Mouse (Mus musculus) urinary bladder, adult 2 months (tissue): Measurements from ENCODE around the gene Aspdh. TPM values are rescaled to one million over a fixed set of nuclear protein-coding genes. Genes with fewer than 3 reads are reported as not detected.

Experiments
- DNase-seq: peaks from one replicate; pipeline ENCODE4 v3.0.0; 2022; ENCODE audit warnings: low spot score
- polyA plus RNA-seq: library from polyadenylated mRNA; depleted of rRNA; stranded (reverse); fragments of >200 nt; gene quantifications from 2 replicates; pipeline ENCODE4 v1.2.3, GENCODE M21; 2012; rRNA removed

Gene Aspdh
- polyA plus RNA-seq, 1 experiment: 0.22 TPM

DNA sequence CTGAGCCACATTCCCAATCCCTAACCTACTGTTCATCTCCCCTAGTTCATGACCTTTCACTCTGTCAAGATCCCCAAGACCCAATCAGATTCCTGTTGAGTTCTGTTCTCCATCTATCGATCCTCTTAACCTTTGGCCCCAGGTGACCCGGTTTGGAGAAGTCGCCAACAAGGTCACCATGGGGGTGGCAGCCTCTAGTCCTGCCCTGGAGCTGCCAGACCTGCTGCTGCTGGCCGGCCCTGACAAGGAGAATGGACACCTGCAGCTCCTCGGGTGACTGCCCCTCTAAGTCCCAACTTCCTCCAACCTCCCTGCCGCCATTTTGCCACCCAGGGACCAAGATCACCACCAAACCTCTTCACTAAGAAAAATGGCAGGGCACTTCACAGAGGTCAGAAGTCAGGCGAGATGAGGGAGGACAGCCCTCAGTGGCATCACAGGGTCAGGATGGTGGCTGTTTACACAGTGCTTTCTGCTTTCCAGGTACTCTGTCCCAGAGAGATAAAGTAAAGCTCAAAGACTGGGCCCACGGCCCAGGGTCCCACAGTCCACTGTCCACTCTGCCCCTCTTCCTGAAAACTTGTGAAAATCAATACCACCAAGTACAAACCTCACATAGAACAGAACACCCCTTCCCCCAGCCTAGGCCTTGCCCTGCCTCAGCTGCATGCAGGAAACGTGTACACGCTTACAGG is 32.3 kb downstream of the Aspdh start:
- peak; percentile 20 for DNase-seq

DNA sequence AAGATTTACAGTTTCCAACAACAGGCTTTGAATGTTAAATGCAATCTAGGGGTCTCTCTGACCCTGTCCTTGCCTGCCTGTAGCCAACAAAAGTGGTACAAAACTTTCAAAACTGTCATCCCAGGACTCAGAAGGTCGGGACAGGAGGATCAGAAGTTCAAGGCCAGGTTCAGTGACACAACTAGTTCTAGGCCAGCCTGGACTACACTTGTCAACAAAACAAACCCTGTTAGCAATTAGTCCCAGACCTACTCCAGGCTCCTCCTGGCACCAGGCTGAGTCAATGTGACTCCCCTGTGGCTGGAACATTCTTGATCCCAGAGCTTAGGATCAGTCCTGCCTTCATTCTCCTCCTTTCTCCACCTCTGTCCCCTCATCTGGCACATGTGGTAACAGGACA is 33.7 kb downstream of the Aspdh start:
- DNase-seq: no peak

DNA sequence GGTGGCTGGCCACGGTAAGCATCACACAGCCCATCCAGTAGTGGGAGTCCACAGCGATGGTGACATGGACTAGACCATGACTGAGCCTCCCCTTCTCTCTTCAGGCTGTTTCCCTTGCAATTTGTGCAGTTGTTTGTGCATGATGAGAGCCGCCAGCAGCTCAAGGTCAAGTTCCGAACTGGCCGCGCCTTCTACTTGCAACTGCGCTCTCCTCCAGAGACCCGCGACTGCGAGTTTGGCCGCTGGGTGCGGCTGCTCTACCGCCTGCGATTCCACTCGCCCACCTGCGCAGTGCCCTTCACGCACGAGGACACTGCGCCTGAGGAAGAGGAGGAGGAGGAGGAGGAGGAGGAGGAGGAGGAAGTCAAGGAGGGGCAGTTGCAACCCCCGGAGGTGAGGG is 34.9 kb downstream of the Aspdh start:
- DNase-seq: peak; percentile 16

- peak; percentile 38 for DNase-seq
These were observed 36.4 kb downstream of the Aspdh start for GRCm38 (mm10) chr7:44501563-44502115.

DNA sequence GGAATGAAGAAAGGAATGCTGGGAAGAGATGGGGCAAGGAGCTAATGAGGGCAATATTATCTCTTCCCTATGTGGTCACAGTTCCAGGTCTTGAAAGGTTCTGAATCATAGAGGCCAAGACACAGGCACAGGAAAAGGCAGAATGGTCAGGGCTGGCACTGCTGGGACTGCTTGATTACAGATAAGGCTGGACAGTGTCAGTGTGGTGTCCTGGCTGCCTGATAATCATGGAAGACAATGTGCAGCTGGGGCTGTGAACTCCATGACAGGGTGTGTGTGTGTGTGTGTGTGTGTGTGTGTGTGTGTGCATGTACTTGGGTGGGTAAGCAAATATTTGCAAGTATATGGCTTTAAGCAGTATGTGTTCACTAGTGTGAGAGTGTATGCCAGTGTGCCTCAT is 42.3 kb downstream of the Aspdh start:
- no peak for DNase-seq

Other genes with a start within 250 kb of the Aspdh start
- not detected in 2 replicates for gene Klk1b5, start 249.4 kb upstream of the Aspdh start, polyA plus RNA-seq
- gene Klk1, start 240.0 kb upstream of the Aspdh start, polyA plus RNA-seq: 0.17 and 0.40 TPM in 2 replicates
- not detected in 2 replicates for gene Gm36864, start 229.2 kb upstream of the Aspdh start, polyA plus RNA-seq
- gene 1700028J19Rik, start 218.7 kb upstream of the Aspdh start, polyA plus RNA-seq: 0.71 and 1.1 TPM in 2 replicates
- gene 2410002F23Rik, start 218.7 kb upstream of the Aspdh start, polyA plus RNA-seq: 100 and 125 TPM in 2 replicates
- gene Acp4, start 208.0 kb upstream of the Aspdh start, polyA plus RNA-seq: not detected in 2 replicates
- gene Gm15517, start 203.9 kb upstream of the Aspdh start, polyA plus RNA-seq: 0.65 TPM in 1 of 2 replicates, not detected in the other
- gene Clec11a, start 158.5 kb upstream of the Aspdh start, polyA plus RNA-seq: 17.2 and 19.7 TPM in 2 replicates
- 0.85 and 1.9 TPM in 2 replicates for gene Shank1, start 155.1 kb upstream of the Aspdh start, polyA plus RNA-seq
- 4.1 and 4.3 TPM in 2 replicates for gene Syt3, start 81.3 kb upstream of the Aspdh start, polyA plus RNA-seq
- gene 1700008O03Rik, start 79.6 kb upstream of the Aspdh start, polyA plus RNA-seq: 1.4 and 1.5 TPM in 2 replicates
- gene Lrrc4b, start 36.4 kb upstream of the Aspdh start, polyA plus RNA-seq: 1.7 and 2.3 TPM in 2 replicates
- gene Josd2, start 2.6 kb downstream of the Aspdh start, polyA plus RNA-seq: 85.0 and 110 TPM in 2 replicates
- 127 TPM in 2 replicates for gene Emc10, start 31.1 kb downstream of the Aspdh start, polyA plus RNA-seq
- 10.0 and 12.5 TPM in 2 replicates for gene Fam71e1, start 31.2 kb downstream of the Aspdh start, polyA plus RNA-seq
- 0.63 and 0.69 TPM in 2 replicates for gene Mybpc2, start 59.3 kb downstream of the Aspdh start, polyA plus RNA-seq
- gene Spib, start 66.7 kb downstream of the Aspdh start, polyA plus RNA-seq: 0.38 and 0.41 TPM in 2 replicates
- 15.8 and 19.7 TPM in 2 replicates for gene Pold1, start 83.5 kb downstream of the Aspdh start, polyA plus RNA-seq
- gene Nr1h2, start 88.6 kb downstream of the Aspdh start, polyA plus RNA-seq: 89.0 and 106 TPM in 2 replicates
- 5.3 TPM in 2 replicates for gene Napsa, start 107.0 kb downstream of the Aspdh start, polyA plus RNA-seq
- gene Kcnc3, start 125.3 kb downstream of the Aspdh start, polyA plus RNA-seq: 0.43 and 1.1 TPM in 2 replicates
- 8.7 and 16.9 TPM in 2 replicates for gene Myh14, start 205.5 kb downstream of the Aspdh start, polyA plus RNA-seq
- not detected in 2 replicates for gene Izumo2, start 243.4 kb downstream of the Aspdh start, polyA plus RNA-seq